Mouse (Mus musculus): ENCODE results near the gene Cdkal1.

DNA sequence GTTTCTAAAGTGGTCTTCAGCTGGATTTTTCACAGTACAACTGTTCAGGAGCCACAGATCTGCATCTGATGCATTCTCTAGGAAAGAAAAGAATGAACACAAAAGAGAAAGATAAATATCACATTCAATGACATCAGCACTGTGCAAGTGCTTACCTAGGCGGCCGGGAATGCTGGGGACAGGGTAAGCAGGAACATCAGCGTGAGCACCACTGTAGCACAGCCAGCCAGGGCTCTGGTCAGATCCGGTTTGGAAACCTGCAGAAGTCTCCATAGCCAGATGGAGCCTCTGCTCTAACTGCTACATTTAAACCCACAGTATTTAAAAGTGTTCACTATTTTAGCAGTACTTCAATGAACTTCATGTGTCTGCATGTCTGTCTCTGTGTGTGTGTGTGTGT, 78.2 kb downstream of the Cdkal1 start:
- TF ChIP-seq CTCF (IDR thresholded peaks at IDR 0.05; ENCODE audit: extremely low read depth, insufficient read length, insufficient replicate concordance, low read depth, low read length) (no peak), POLR2A (IDR thresholded peaks at IDR 0.05; ENCODE audit: low read depth, low read length) (no peak)

Data from small intestine, adult 2 months (tissue).